Mouse (Mus musculus) liver, embryonic 14.5 days (tissue): ENCODE measurements at regions not wholly inside any gene's neighbourhood (a gene's known extent, or its start where the extent isn't known, plus 50 kb on each side); places are given as distances from the start of the nearest gene placed in this dataset.

Experiments used
- ATAC-seq: fragments of 200-750 bp; cut with Nextera tagmentation; 2 replicates; pipeline ENCODE4 v1.8.0; 2017; ENCODE audit warnings: moderate number of reproducible peaks, mild to moderate bottlenecking, moderate library complexity; ENCODE audit not compliant: insufficient read depth
- DNase-seq, 3 experiments: peaks; one replicate each; pipeline ENCODE4 v3.0.0-alpha.2; 2012 to 2013; ENCODE audit warnings: low read depth in 3 of 3, low spot score in 3 of 3
- H3K27ac ChIP-seq: fragments of 300-500 bp; sonication (generic); 2 replicates; pipeline ENCODE4 v1.5.1; 2014; ENCODE audit warnings: moderate library complexity, mild to moderate bottlenecking, control low read depth, inconsistent platforms
- H3K27me3 ChIP-seq: fragments of 300-500 bp; sonication (generic); 2 replicates; pipeline ENCODE4 v1.6.1; 2014; ENCODE audit warnings: mild to moderate bottlenecking, low read length, moderate library complexity; ENCODE audit not compliant: control insufficient read depth, insufficient read depth
- H3K36me3 ChIP-seq: fragments of 300-500 bp; sonication (generic); replicated peaks from 2 replicates; pipeline ENCODE4 v1.6.1; 2014; ENCODE audit warnings: low read depth; ENCODE audit not compliant: control insufficient read depth, insufficient read depth
- H3K4me1 ChIP-seq, 2 experiments: fragments of 200-500 bp in 1 of 2; fragments of 300-500 bp in 1 of 2; sonication (generic) in 1 of 2; replicated peaks; 2 replicates each; pipeline ENCODE4 v1.6.1; 2012 to 2014; ENCODE audit warnings: antibody characterized with exemption in 1 of 2, inconsistent platforms in 1 of 2, low read length in 1 of 2; ENCODE audit not compliant: control insufficient read depth in 2 of 2, insufficient read depth in 2 of 2
- H3K4me2 ChIP-seq: fragments of 300-500 bp; sonication (generic); 2 replicates; pipeline ENCODE4 v1.6.1; 2014; ENCODE audit warnings: low read depth, mild to moderate bottlenecking, control low read depth, moderate library complexity
- H3K4me3 ChIP-seq, 2 experiments: fragments of 200-500 bp in 1 of 2; fragments of 300-500 bp in 1 of 2; sonication (generic) in 1 of 2; 2 replicates each; pipeline ENCODE4 v1.5.1; 2012 to 2014; ENCODE audit warnings: low read depth in 2 of 2, low read length in 2 of 2, mild to moderate bottlenecking in 2 of 2, control low read depth in 1 of 2, inconsistent platforms in 1 of 2, moderate library complexity in 1 of 2; ENCODE audit not compliant: insufficient read depth in 1 of 2
- H3K9ac ChIP-seq: fragments of 300-500 bp; sonication (generic); replicated peaks from 2 replicates; pipeline ENCODE4 v1.6.1; 2014; ENCODE audit warnings: mild to moderate bottlenecking, control low read depth, moderate library complexity
- H3K9me3 ChIP-seq: fragments of 300-500 bp; sonication (generic); 2 replicates; pipeline ENCODE4 v1.6.1; 2016; ENCODE audit warnings: low read length, mixed read lengths; ENCODE audit not compliant: control insufficient read depth
- CTCF ChIP-seq: IDR thresholded peaks from 2 replicates; pipeline ENCODE4 v1.5.1; 2016; ENCODE audit warnings: antibody characterized with exemption, low read depth, control low read depth
- EP300 ChIP-seq: IDR thresholded peaks from 2 replicates; pipeline ENCODE4 v1.6.1; 2016; ENCODE audit warnings: antibody characterized with exemption, low read depth
- WGBS: fragments of 180-500 bp; shearing (Covaris S2); extraction: QIAGEN DNeasy Blood & Tissue Kit; methylation state at CpG from one replicate; pipeline ENCODE4 v1.1.7; 2014; ENCODE audit not compliant: insufficient replicate concordance; 5-methylcytosine and 5-hydroxymethylcytosine counted together

GRCm38 (mm10) chr7:68428946-68429345 is 155.3 kb downstream of the Fam169b start:
- ATAC-seq (no peak), DNase-seq (no peak)
- no peak overlapping the region for H3K4me2 ChIP-seq
- H3K9me3 ChIP-seq, result no peaks in the 10 kb centered on the region
- H3K4me3 ChIP-seq, result no peak overlapping the region
- no peaks in the 10 kb centered on the region for H3K36me3 ChIP-seq
- no peak overlapping the region for H3K27ac ChIP-seq
- no peaks in the 10 kb centered on the region for H3K27me3 ChIP-seq
- H3K4me1 ChIP-seq, result no peaks in the 10 kb centered on the region
- 54% methylated on average over 4 of the region's 4 CpGs for WGBS
- H3K9ac ChIP-seq, result no peak overlapping the region
- TF ChIP-seq EP300 (no peak), CTCF (no peak)

- no peak overlapping the region for H3K9ac ChIP-seq
- no peak overlapping the region for H3K4me2 ChIP-seq
- WGBS, result 80% methylated on average over 7 of the region's 7 CpGs
- no peaks in the 10 kb centered on the region for H3K4me1 ChIP-seq
- no peak for TF ChIP-seq CTCF
- TF ChIP-seq EP300, result no peak
- H3K27ac ChIP-seq, result no peak overlapping the region
- no peaks in the 10 kb centered on the region for H3K9me3 ChIP-seq
- ATAC-seq, result no peak
- no peaks in the 10 kb centered on the region for H3K36me3 ChIP-seq
- no peak for DNase-seq
- no peak overlapping the region for H3K4me3 ChIP-seq
- H3K27me3 ChIP-seq, result no peaks in the 10 kb centered on the region
These were observed 142.3 kb downstream of the Fam169b start for GRCm38 (mm10) chr7:68415890-68416289.

- H3K4me1 ChIP-seq, result no peaks in the 10 kb centered on the region
- no peak for ATAC-seq
- TF ChIP-seq EP300, result no peak
- no peak for TF ChIP-seq CTCF
These were observed 139.1 kb downstream of the Fam169b start for GRCm38 (mm10) chr7:68412786-68413185.

More at GRCm38 (mm10) chr7:68412786-68413185, 139.1 kb downstream of the Fam169b start:
- no peak for DNase-seq
- no peaks in the 10 kb centered on the region for H3K27me3 ChIP-seq
- no peaks in the 10 kb centered on the region for H3K9me3 ChIP-seq
- 48% methylated on average over 1 of the region's 1 CpGs for WGBS
- no peak overlapping the region for H3K27ac ChIP-seq
- H3K36me3 ChIP-seq, result no peaks in the 10 kb centered on the region
- H3K4me3 ChIP-seq, result no peak overlapping the region
- H3K9ac ChIP-seq, result no peak overlapping the region
- H3K4me2 ChIP-seq, result no peak overlapping the region
